Mouse (Mus musculus): ENCODE results near the gene Myl6.

GRCm38 (mm10) chr10:128442718-128443117 is 51.2 kb downstream of the Myl6 start:
- TF ChIP-seq GATA1 (IDR thresholded peaks at IDR 0.05; ENCODE audit: borderline replicate concordance, low read length) (no peak), FLI1 (IDR thresholded peaks at IDR 0.05; ENCODE audit: low read length) (no peak)
